Mouse (Mus musculus): ENCODE measurements around the gene Neurod1. TPM values are rescaled to one million over a fixed set of nuclear protein-coding genes. Genes with fewer than 3 reads are reported as not detected.

Gene Neurod1
- polyA plus RNA-seq, 1 experiment from 2014 or later: not detected

Other genes starting within 250 kb of the Neurod1 start
- gene Itga4, start 201.3 kb downstream of the Neurod1 start, polyA plus RNA-seq (2015; fragmentation: Nextera tagmentation; extraction: Ambion mirVana): 6.9 and 7.4 TPM in 2 replicates
- gene Cerkl, start within 50 bp of the Neurod1 start, polyA plus RNA-seq (2015; fragmentation: Nextera tagmentation; extraction: Ambion mirVana): 0.88 and 2.1 TPM in 2 replicates
- gene Itprid2, start 178.6 kb upstream of the Neurod1 start, polyA plus RNA-seq (2015; fragmentation: Nextera tagmentation; extraction: Ambion mirVana): 11.0 and 13.5 TPM in 2 replicates

Measured in limb, embryonic 15.5 days (tissue).